Mouse (Mus musculus) spleen, adult 2 months (tissue): ENCODE measurements around the gene Prdm15. TPM values are rescaled to one million over a fixed set of nuclear protein-coding genes. Genes with fewer than 3 reads are reported as not detected.

Experiments used
- DNase-seq, 2 experiments: peaks; one replicate each; pipeline versions ENCODE4 v3.0.0 to v3.0.0-alpha.2; 2012 to 2021; ENCODE audit warnings: low spot score in 2 of 2, low read depth in 1 of 2
- H3K27ac ChIP-seq: fragments of 200-500 bp; 2 replicates; pipeline ENCODE4 v1.5.1; 2012; ENCODE audit warnings: low read length, inconsistent platforms; ENCODE audit not compliant: insufficient read depth
- H3K27me3 ChIP-seq: fragments of 200-500 bp; 2 replicates; pipeline ENCODE4 v1.6.1; 2012; ENCODE audit warnings: mild to moderate bottlenecking, moderate library complexity, low read length, inconsistent platforms; ENCODE audit not compliant: control insufficient read depth, insufficient read depth
- H3K36me3 ChIP-seq: fragments of 200-500 bp; 2 replicates; pipeline ENCODE4 v1.6.1; 2012; ENCODE audit warnings: mild to moderate bottlenecking, low read length, inconsistent platforms; ENCODE audit not compliant: control insufficient read depth, insufficient read depth
- H3K4me1 ChIP-seq: fragments of 200-500 bp; 2 replicates; pipeline ENCODE4 v1.6.1; 2011; ENCODE audit warnings: inconsistent platforms; ENCODE audit not compliant: control insufficient read depth, insufficient read depth, insufficient read length
- H3K4me3 ChIP-seq: fragments of 200-500 bp; 2 replicates; pipeline ENCODE4 v1.5.1; 2011; ENCODE audit warnings: mild to moderate bottlenecking, inconsistent platforms; ENCODE audit not compliant: insufficient read depth, insufficient read length; ENCODE audit errors: extremely low read depth
- CTCF ChIP-seq: fragments of 200-500 bp; IDR thresholded peaks from 2 replicates; pipeline ENCODE4 v1.5.1; 2011; ENCODE audit warnings: mild to moderate bottlenecking, inconsistent platforms; ENCODE audit not compliant: insufficient read depth, insufficient read length, insufficient replicate concordance; ENCODE audit errors: extremely low read depth
- POLR2A ChIP-seq: fragments of 200-500 bp; IDR thresholded peaks from 2 replicates; pipeline ENCODE4 v1.6.1; 2011; ENCODE audit warnings: low read depth, low read length, inconsistent platforms
- WGBS: fragments of 180-500 bp; shearing (Covaris S2); methylation state at CpG from one replicate; pipeline ENCODE4 v1.1.7; 2018; 5-methylcytosine and 5-hydroxymethylcytosine counted together
- polyA plus RNA-seq: library from polyadenylated mRNA; depleted of rRNA; stranded (reverse); fragments of >200 nt; gene quantifications from 2 replicates; pipeline ENCODE4 v1.2.3, GENCODE M21; 2012

Prdm15 gene
- polyA plus RNA-seq, 1 experiment = 11.1 TPM

DNA sequence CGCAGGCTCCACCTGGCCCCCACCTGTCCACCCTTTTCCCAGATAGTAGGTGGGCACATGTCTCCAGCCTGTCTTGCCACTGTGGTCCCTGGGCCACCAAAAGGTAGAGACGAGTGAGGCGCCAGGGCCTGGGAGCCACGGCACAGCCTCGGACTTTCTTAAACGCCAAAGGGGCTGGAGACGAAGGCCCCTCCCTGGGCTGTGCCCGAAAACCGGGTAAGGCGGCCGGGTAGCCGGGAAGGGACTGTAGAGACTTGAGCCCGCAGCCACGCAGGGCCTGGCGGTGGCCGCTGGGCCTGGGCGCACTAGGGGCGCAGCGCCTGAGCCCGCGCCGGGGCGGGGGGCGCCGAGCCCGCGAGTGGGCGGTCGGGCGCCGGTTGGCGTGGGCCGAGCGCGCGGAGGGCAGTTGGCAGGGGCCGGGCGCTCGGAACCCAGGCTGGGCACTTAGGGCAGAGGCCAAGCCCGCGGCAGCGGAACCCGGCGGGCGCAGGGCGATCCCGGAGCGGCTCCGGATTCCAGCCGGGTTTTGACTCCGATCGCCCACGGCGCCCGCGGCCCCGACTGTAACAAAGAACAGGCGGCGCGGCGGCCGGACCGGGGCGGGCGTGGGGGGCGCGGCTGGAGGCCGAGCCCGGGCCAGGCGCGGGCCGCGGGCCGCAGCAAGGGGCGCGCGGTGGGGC is 449 bp downstream of the Prdm15 start:
- Histone ChIP-seq H3K4me3 (peak overlapping the region; percentile 90), H3K27me3 (no peaks in the 10 kb centered on the region), H3K36me3 (no peaks in the 10 kb centered on the region), H3K4me1 (peaks cover 7% of the 10 kb centered on the region; the same call in 1 of the 2 replicates), H3K27ac (peak overlapping the region; percentile 94)
- WGBS = 2% methylated on average over 74 of the region's 77 CpGs
- TF ChIP-seq CTCF (no peak), POLR2A (no peak; the same call in 1 of the 2 replicates)
- DNase-seq = peak; percentile 65 to 79

- TF ChIP-seq CTCF = no peak
- TF ChIP-seq POLR2A = no peak
- Histone ChIP-seq H3K27ac (peak overlapping the region; percentile 94), H3K27me3 (no peaks in the 10 kb centered on the region), H3K36me3 (no peaks in the 10 kb centered on the region), H3K4me1 (peaks cover 7% of the 10 kb centered on the region; the same call in 1 of the 2 replicates), H3K4me3 (peak overlapping the region; percentile 90)
- 1% methylated on average over 11 of the region's 11 CpGs for WGBS
- DNase-seq = peak in 1 of 2 experiments; percentile 3
Measured at GRCm38 (mm10) chr16:97850667-97851060, 986 bp downstream of the Prdm15 start.

DNA sequence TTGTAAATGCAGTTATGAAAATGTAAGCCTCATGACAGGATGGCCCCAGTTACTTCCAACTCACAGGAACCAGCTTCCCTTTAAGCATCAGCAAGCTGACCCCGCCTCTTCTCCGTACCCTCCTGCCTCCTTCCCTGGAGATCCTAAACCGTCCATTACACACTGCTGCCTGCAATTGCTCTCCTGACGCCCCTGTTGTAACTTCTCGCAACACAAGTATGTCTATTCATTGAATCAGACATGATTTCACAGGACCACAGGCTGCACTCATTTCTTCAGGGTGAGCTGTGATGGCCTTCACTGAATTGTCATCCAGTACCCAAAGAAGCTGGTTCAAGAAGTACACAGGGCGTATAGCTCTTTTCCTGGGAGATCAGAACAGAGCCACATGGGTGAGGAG is 2.8 kb downstream of the Prdm15 start:
- WGBS = 93% methylated on average over 6 of the region's 6 CpGs

GRCm38 (mm10) chr16:97844967-97845937 is 6.4 kb downstream of the Prdm15 start:
- TF ChIP-seq POLR2A (no peak), CTCF (no peak)
- peaks cover 4% of the 10 kb centered on the region; the same call in 1 of the 2 replicates for H3K4me1 ChIP-seq
- WGBS = 64% methylated on average over 12 of the region's 12 CpGs
- no peaks in the 10 kb centered on the region for H3K27me3 ChIP-seq
- no peak overlapping the region for H3K4me3 ChIP-seq
- no peaks in the 10 kb centered on the region for H3K36me3 ChIP-seq
- peak overlapping the region; percentile 31; the same call in 1 of the 2 replicates for H3K27ac ChIP-seq
- DNase-seq = peak; percentile 3 to 10

More for the DNA sequence above, 2.8 kb downstream of the Prdm15 start:
- H3K27me3 ChIP-seq = no peaks in the 10 kb centered on the region
- H3K4me1 ChIP-seq = peaks cover 11% of the 10 kb centered on the region; the same call in 1 of the 2 replicates
- H3K27ac ChIP-seq = no peak overlapping the region
- H3K4me3 ChIP-seq = no peak overlapping the region
- DNase-seq = no peak
- no peaks in the 10 kb centered on the region for H3K36me3 ChIP-seq
- TF ChIP-seq POLR2A (no peak), CTCF (no peak)

- Histone ChIP-seq H3K27me3 (no peaks in the 10 kb centered on the region), H3K27ac (no peak overlapping the region), H3K4me1 (no peaks in the 10 kb centered on the region), H3K36me3 (peaks cover 14% of the 10 kb centered on the region), H3K4me3 (no peak overlapping the region)
- WGBS = 96% methylated on average over 3 of the region's 3 CpGs
- DNase-seq = no peak
- TF ChIP-seq POLR2A = no peak
- TF ChIP-seq CTCF = no peak
Measured at GRCm38 (mm10) chr16:97832154-97832553, 19.5 kb downstream of the Prdm15 start.

GRCm38 (mm10) chr16:97828207-97828606 is 23.4 kb downstream of the Prdm15 start:
- peaks cover 10% of the 10 kb centered on the region for H3K36me3 ChIP-seq
- 100% methylated on average over 1 of the region's 1 CpGs for WGBS
- no peak overlapping the region for H3K4me3 ChIP-seq
- no peaks in the 10 kb centered on the region for H3K4me1 ChIP-seq
- H3K27ac ChIP-seq = no peak overlapping the region
- DNase-seq = no peak
- no peaks in the 10 kb centered on the region for H3K27me3 ChIP-seq
- TF ChIP-seq CTCF = no peak
- no peak for TF ChIP-seq POLR2A
